Mouse (Mus musculus) R1 (cell line): ENCODE results near the gene Uba3.
A peak's percentile ranks its signal among the peaks of the same experiment; 100 is the strongest.

ENCODE experiments used
- DNase-seq: peaks from one replicate; pipeline ENCODE4 v3.0.0-alpha.2; 2018; ENCODE audit warnings: low read depth, low spot score

Uba3 gene

DNA sequence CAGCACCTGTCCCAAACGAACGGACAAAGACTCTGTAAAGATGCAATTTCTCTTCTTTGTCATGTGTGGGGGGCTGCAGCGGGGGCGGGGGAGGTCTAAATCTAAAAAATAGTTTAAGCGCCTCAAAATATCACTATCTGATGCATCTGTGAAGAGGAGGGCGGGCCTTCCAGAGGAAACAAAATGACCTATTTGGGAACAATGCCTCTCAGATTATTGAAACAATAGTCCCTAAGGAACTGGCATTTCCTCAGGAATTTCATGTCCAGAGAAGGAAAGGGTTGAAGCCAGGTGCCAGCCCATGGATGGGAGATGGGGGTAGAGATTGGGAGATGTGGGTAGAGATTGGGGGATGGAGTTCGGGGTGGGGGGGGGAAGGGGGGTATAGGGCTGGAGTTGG is 63.6 kb downstream of the Uba3 start:
- DNase-seq: peak; percentile 33
